Mouse (Mus musculus): ENCODE data around the gene Tuba1c. TPM values are rescaled to one million over a fixed set of nuclear protein-coding genes. Genes with fewer than 3 reads are reported as not detected.
A peak's percentile ranks its signal among the peaks of the same experiment; 100 is the strongest.

The Tuba1c gene
- total RNA-seq (2021): 10 to 100 TPM; 14.3 to 21.0 TPM
- long read RNA-seq, experiment 1, partial matches to known transcripts: 1 of 2 reads
- long read RNA-seq, experiment 1, other reads (novel, unspliced or antisense): 0 of 2 reads
- long read RNA-seq, experiment 2, transcript Tuba1c-201 (4 exons, 1,982 nt): major isoform, 5 of 7 reads
- long read RNA-seq, experiment 2, partial matches to known transcripts: 2 of 7 reads
- long read RNA-seq, experiment 2, other reads (novel, unspliced or antisense): 0 of 7 reads

DNA sequence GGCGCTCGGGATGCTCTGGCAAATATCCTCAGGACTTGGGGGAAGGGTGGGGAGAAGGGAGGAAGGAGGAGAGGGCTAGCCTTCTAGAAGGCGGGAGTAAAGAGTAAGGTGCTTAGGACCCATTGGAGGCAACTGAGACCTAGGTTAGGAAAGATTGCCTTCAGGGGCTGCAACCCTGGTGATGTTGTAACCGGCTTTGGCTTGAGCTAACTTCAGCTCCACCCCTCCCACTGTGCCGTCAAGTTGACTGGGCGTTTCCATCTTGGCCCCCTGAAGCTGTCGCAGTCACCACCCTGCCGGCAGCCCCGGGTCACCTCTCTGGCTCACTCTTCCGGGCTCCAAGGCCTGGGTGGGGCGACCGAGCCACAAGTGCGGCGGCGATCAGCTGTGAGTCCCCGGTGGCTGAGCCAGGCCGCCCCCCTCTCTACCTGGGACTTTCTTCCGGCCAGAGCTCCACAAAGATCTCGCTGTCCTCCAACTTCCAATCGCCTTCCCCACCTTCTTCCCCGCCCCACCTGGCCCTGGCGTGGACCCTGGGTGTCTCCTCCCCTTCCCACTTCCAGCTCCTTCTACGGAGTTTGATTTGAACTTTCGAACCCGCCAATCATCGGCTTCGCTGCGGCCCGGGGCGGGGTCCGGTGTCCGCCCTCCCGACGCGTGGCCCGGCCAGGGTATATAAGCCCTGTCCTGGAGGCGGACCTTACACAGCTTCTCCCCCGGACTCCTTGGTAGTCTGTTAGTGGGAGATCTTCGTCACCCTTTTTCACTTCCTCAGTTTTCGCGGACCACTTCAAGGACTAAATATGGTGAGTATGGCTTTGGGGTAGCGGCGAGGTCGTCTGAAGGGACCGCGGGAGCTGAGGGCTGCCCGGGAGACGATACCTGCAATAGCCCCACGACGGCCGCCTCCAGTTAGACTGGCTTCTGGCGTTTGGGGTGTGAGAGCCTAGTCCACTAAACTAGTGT lies at the start of gene Tuba1c:
Gene Tuba1c (plus strand): TSS at position 273 of the 966 bp plus-strand sequence.
- DNase-seq: peak; percentile 93
- intact Hi-C loops (cut with DNase I; ENCODE audit: low total_unique reads): loop anchor here (5.0 kb wide), 1 partner anchor 308 kb away; no protein-coding TSS in a partner anchor

DNA sequence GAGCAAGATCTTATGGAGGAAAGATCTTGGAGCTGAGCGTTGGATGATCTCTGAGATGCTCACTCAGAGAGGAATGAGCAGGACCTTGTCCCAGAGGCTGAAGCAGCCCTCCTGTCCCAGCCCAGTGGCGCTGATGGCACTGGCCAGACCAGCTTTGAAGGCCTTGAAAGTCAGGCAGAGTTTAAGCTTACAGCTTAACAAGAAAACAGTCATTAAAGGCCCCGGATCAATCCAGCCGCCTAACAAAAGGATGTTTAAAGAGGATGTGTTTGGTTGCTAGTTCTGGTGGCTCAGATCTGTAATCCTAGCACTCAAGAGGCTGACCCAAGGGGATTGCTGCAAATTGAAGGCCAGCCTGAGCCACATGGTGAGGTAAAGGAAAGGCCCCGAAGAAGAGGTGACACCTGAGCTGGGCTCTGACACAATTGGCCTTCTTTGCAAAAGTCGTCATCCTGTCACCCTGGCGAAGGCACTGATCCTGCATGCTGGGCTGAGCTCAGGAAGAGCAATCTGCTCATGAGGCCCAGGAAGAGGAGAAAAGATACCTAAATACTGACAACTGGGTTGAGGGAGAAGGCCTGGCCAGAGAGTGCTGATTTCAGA lies 49.6 kb upstream of the Tuba1c start:
- no peak for DNase-seq
- intact Hi-C loops (cut with DNase I; ENCODE audit: low total_unique reads): loop anchor here (5.0 kb wide), 1 partner anchor 38 kb away; no protein-coding TSS in a partner anchor

DNA sequence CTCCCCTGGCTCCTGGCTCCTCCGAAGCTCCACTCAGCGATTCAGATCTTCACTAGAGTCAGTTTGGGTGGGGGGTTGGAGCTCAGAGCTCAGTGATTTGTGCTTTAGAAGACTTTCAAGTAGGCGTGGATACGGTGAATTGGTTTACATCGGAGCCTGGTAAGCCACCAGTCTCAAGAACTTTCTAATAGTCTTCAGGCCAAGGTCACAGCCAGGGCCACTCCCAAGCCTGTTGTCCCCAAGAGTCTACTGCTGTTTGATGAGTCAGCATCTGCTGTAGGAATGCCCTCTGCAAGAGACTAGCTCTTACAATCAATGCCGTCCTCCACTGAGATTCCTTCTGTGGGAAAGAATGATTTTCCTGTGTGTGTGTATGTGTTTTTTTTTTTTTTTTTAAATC lies 47.6 kb upstream of the Tuba1c start:
- no peak for DNase-seq
- intact Hi-C loops (cut with DNase I; ENCODE audit: low total_unique reads): loop anchor here (5.0 kb wide), 1 partner anchor 40 kb away; no protein-coding TSS in a partner anchor

DNA sequence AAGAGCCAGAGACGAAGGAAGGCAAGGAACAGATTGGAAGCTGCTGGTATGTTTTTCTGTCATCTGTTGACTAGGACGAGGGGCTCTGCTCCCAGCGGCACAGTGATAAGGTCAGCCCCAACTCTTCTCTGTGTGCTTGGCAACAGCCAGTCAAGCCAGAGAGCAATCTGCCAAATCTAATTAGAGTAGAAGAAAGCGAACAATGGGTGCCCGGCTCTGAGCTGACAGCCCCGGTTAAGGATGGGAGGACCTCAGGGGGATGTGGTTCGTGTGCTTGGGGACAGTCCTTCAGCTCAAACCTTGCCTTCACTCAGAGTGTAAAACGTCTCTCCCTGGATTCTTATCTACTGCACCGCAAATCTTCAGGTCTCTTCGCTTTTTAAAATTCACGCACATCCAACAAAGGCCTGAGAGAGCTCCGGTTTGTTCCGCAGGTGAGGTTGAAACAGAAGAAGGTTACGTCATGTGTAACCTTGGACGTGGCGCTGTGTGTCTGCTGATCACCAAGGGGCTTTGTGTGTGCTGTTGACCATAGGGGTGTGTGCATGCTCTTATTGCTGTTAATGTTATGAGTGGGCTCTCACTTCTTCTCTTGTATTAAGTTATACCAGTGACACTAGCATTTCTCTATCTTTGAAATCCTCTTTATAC lies 46.1 kb upstream of the Tuba1c start:
- intact Hi-C loops (cut with DNase I; ENCODE audit: low total_unique reads): loop anchor here (5.0 kb wide), 1 partner anchor 41 kb away; no protein-coding TSS in a partner anchor
- DNase-seq: no peak

DNA sequence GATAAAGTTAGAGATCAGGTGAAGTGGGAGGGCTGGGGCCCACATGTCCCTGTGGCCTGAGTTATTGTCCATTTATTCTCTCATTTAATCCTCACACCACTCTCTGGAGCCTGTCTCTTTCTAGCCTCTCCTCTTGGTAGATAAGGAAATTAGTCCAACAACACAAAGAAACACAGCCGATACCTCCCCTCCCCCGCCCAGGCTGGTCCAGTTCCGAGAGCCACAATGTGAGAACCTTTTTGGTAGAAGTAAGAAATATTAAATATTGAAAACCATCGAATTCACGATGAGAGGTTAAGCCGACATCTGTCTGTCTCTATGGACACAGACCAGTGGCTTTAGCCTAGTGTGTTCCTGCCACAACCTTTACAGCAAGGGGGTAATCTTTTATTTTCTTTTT lies 45.0 kb upstream of the Tuba1c start:
- no peak for DNase-seq
- intact Hi-C loops (cut with DNase I; ENCODE audit: low total_unique reads): loop anchor here (5.0 kb wide), 1 partner anchor 42 kb away; no protein-coding TSS in a partner anchor

DNA sequence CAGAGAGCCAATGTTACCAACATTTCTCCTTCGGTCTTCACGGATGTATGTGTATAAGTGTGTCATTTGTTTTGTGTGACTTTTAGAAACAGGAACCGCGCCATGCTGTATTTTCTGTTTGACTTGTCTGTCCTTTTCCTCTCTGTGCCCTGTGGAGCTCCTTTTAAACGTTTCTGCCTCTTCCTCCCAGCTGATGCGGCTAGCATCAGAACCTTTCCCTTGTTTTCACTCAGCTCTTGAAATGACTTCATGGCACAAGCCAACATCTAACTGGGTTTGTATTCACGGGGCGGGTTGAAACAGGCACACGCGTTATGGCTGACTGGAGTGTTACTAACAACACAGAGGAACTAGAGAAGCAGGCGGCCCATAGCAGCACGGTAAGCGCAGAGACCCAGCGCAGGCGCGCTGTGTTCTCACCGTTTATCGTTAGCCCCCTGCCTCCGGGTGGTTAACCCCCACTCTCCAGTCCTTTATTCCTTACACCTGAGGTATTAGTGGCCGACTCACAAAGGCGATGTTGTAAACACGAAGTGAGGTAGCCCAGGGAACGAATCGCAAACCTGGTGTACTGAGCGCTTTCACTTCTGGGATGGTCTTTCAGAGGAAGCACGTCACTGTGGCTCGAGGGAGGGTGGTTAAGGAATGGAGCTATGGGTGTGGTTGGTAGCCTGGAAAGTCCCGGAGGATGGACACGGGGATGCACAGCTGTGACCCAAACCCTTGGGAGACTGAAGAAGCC lies 44.3 kb upstream of the Tuba1c start:
- DNase-seq: peak; percentile 75
- intact Hi-C loops (cut with DNase I; ENCODE audit: low total_unique reads): no loop called here

DNA sequence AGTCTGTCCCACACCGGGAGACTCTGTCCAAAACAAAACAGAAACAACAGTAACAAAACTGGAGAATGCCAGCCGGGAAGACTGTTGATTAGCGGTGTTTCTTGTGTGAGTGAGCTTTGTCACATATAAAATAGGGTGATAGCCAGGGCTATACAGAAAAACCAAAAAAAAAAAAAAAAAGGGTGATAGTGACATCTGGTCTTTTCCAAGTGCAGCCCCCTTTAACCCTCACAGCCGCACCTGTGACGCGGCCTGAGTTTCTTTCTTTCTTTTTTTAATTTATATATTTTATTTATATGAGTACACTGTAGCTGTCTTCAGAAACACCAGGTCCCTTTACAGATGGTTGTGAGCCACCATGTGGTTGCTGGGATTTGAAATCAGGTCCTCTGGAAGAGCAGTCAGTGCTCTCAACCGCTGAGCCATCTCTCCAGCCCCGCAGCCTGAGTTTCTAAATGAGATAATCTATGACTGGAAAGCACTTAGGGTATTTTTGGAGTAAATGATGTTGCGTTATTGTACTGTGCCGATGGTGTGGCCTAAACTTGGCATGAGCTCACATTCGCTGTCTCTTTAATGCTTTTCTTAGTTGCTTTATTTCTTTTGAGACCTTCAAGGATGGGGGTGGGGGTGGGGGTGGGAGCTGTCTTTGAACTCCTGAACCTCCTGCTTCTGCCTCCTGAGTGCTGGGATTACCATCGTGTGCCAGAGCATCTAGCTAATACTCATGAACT lies 43.5 kb upstream of the Tuba1c start:
- intact Hi-C loops (cut with DNase I; ENCODE audit: low total_unique reads): no loop called here
- no peak for DNase-seq

DNA sequence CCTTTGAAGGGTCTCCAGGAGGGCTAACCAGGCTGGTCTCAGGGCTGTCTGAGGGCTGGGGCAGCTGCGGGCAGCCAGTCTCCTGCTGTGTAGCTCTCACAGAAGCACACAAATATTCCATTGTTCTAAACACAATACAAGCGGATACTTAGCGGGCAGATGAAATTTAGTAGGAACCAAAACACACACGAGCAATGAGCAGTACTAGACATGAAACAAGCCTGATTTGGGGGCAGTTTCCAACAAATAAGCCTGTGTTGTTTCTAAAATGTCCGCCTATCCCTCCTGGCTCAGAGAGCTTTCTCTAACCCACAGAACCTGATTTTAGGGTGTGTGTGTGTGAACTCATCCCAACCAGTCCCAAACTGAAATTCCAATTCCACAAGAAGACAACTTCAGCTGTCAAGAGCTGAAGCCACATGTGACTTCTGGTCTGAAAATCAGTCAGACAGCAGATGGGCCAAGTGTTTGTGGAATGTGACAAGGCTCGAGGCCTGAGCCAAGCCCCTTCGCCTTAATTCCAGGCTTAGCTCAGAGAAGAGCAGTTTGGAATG lies 42.5 kb upstream of the Tuba1c start:
- intact Hi-C loops (cut with DNase I; ENCODE audit: low total_unique reads): no loop called here
- peak; percentile 62 for DNase-seq

DNA sequence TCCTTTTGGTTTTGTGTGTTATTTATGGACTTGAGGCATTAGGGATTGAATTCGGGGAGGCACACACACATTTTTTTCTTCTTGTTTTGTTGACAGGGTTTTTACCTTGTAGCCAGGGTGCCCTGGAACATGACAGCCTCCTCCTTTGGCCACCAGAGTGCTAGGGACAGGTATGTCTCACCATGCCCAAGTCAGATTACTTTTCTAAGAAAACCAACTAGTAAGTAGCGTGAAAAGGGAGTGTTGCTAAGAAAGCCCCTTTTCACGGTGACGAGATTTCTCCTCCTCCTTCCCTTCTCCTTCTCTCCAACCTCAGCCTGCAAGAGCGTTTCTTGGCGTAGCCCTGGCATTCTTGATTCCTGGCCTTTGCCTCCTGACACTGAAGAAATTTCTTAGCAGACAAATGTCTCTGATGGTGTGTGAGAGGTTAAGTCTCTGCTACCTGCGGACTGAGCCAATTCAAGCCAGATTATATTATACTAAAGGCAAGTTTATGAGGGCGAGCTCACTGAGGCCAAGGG lies 42.0 kb upstream of the Tuba1c start:
- no peak for DNase-seq
- intact Hi-C loops (cut with DNase I; ENCODE audit: low total_unique reads): no loop called here

DNA sequence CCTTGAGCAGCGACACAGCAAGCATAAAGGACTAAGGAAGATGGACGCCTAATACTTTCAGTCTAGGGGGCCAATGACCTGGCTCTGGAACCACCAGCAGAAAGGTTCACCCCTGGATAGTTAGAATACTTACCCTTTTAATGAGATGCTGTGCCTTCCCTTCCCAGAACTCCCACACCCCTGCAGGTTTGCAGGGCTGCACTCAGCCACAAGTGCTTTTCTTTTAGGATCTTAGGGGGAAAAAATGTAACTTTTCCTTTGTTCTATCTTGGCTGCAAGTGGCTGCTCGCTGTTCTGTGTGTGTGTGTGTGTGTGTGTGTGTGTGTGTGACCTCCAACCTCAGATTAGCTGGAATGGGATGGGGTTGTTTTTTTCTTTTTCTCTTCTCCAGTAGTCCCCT lies 40.9 kb upstream of the Tuba1c start:
- intact Hi-C loops (cut with DNase I; ENCODE audit: low total_unique reads): no loop called here
- no peak for DNase-seq

DNA sequence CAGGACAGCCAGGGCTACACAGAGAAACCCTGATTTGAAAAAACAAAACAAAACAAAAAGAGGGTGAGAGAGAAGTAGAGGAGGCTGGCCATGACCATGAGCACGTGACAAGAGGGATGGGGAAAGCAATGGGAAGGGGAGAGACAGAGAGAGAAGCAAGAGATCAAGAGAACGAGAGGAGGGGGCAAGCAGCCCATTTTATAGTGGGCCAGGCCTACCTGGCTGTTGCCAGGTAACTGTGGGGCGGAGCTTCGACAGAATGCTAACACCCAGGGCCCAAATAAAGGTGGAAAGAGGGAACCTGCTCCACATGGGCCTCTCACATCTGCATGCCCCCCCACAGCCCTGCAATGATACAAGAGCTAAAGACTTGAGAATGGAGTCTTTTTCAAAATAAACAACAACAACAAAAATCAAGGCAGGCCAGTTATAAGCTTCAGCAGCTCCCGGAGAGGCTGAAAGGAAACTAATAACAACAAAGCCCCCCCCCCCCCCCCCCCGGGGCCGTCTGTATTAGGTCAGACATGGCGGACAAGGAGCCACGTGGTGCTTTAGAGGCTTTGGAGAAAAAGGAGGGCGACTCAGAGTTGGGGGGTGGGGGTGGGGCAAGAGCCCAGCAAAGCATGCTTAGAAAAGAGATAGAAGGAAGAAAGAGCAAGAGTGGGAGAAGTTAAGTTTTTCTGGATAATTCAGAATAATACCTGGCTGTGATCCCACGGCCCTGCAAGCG lies 39.8 kb upstream of the Tuba1c start:
- intact Hi-C loops (cut with DNase I; ENCODE audit: low total_unique reads): loop anchor here (5.0 to 10.0 kb wide), 2 partner anchors 118 to 1635 kb away; partner anchors contain the start of gene Kmt2d
- no peak for DNase-seq

DNA sequence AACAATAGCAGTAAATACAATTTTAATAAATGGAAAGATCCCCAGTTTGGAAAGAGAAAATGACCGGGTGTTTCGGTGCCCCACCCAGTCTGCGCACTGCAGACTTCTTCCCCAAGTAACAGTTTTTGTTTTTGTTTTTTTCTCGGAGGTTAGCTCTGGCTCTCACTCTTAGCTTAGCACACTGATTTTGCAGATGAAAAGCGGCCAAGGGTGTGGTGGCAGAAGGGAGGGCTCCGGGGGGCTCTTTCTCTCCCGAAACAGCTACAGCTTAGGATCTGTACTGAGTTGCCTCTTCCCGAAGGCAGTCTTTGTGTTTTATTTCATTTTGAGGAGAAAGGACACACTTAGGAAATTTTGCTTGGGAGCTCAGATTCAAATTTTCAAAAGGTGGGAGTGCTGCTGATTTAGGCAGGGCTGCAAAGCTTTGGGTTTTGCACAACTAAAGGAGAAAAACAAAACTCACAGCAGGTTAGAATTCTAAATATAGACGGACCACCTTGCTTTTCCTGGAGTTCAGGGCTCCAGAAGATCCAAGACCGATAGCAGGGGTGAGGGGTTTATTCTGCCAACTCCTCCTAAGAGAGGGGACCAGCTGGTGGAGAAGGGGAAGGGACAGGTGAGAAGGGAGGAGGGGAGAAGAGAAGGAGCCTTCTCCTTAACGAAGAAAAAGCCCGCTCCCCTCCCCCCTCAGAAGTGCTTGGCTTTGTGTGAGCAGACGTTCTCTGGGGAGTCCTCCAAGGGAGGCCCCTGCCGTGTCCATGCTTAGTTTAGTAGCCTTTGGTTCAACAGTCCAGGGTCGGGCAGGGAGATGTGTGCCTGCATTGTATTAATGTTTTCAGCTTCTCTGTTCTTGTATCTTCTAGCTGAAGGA lies 38.8 kb upstream of the Tuba1c start:
- peak; percentile 51 for DNase-seq
- intact Hi-C loops (cut with DNase I; ENCODE audit: low total_unique reads): loop anchor here (5.0 to 10.0 kb wide), 2 partner anchors 119 to 1636 kb away; partner anchors contain the start of gene Kmt2d

DNA sequence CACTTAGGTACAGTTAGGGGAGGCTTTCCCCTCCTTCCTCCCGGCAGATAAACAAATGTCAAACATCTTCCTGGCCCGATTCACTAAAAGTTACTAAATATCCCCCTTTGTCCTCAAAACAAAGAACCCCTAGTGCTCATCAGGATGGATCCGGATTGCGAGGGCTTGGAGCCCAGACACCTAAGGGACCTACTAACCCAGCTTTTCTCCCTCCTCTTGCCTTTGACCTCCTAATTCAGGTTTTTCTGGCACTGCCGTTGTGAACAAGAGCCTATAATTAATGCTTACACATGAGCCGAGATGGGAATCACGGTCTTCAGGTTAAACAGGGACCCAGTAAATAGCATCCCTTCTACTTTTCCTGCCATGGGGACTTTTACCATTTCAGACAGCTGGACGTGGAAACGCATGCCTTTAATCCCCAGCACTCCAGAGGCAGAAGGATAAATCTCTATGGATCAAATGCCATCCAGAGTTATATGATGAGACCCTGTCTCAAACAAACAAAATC lies 38.1 kb upstream of the Tuba1c start:
- intact Hi-C loops (cut with DNase I; ENCODE audit: low total_unique reads): loop anchor here (5.0 to 10.0 kb wide), 2 partner anchors 119 to 1637 kb away; partner anchors contain the start of gene Kmt2d
- DNase-seq: no peak

DNA sequence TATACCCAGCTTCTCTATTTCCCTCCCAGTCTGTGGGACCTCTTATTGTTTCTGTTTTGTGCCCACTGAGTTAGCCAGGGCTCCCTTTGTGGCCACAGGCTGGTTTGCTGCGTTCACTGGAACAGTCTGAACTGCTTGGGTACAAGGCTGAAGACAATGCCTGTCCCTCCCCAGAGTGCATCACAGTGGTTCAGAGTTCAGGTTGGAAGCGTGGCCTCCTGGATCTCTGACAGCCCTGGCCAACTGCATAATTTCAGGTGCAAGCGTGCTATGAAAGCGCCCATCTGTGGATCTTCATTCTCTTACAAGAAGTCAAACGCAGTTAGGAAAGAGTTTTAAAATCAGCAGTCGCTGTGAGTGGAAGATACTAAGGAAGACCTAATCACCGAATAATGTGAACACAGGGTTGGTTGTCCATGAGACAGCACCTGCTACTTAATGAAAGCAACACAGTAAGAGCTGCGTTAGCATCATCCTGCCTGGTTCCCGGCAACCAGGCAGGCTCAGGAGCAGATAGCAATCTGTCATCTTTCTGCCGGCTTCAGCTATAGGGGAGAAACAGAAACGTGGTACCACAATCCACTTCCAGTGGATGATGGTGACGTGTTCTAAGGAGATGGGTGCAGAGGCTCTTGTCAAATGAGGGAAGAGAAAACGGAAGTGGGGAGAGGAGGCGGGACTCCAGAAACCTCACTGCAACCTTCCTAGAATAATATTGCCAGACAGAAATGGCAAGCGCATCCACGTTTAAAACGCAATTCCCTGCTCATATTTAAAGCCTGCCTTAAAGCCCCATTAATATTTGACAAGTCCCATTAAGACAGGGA lies 37.4 kb upstream of the Tuba1c start:
- intact Hi-C loops (cut with DNase I; ENCODE audit: low total_unique reads): loop anchor here (5.0 to 10.0 kb wide), 2 partner anchors 120 to 1637 kb away; partner anchors contain the start of gene Kmt2d
- DNase-seq: no peak

Data from gastrocnemius, postnatal 14 days (tissue).